Mouse (Mus musculus) subcutaneous adipose tissue, adult 2 months (tissue): ENCODE results near the gene Sdc4. TPM values are rescaled to one million over a fixed set of nuclear protein-coding genes. Genes with fewer than 3 reads are reported as not detected.

ENCODE experiments used
- polyA plus RNA-seq: library from polyadenylated mRNA; depleted of rRNA; stranded (reverse); fragments of >200 nt; gene quantifications from 2 replicates; pipeline ENCODE4 v1.2.3, GENCODE M21; 2012; ENCODE audit warnings: low replicate concordance; rRNA removed

Gene Sdc4
- polyA plus RNA-seq = 23.4 and 58.2 TPM in 2 replicates

GRCm38 (mm10) chr2:164443460-164444000 is at the start of gene Sdc4:
Gene Sdc4, minus strand, starts transcription at chr2:164443887.

GRCm38 (mm10) chr2:164485681-164486257 is 42.1 kb upstream of the Sdc4 start, which contains the start of gene Dbndd2:
Gene Dbndd2, plus strand, starts transcription at chr2:164486106.

GRCm38 (mm10) chr2:164473624-164474023 is 29.9 kb upstream of the Sdc4 start, which contains the start of gene Trp53tg5:
Gene Trp53tg5, minus strand, starts transcription at chr2:164473724.

GRCm38 (mm10) chr2:164460745-164461551 is 17.3 kb upstream of the Sdc4 start, which contains the start of gene Gm20458:
Gene Gm20458, plus strand, starts transcription at chr2:164460967.

GRCm38 (mm10) chr2:164456864-164457300 is 13.2 kb upstream of the Sdc4 start, which contains the start of gene Sys1:
Gene Sys1, plus strand, starts transcription at chr2:164456964.

GRCm38 (mm10) chr2:164405060-164405459 is 38.6 kb downstream of the Sdc4 start, which contains the start of gene Matn4:
Gene Matn4, minus strand, starts transcription at chr2:164405160.

GRCm38 (mm10) chr2:164402906-164403305 is 40.8 kb downstream of the Sdc4 start, which contains the start of gene Rbpjl:
Gene Rbpjl, plus strand, starts transcription at chr2:164403141.

GRCm38 (mm10) chr2:164389020-164389419 is 54.7 kb downstream of the Sdc4 start, which contains the start of gene Slpi:
Gene Slpi, minus strand, starts transcription at chr2:164389095.

Other genes with a start within 250 kb of the Sdc4 start
- not detected in 2 replicates for gene Wfdc15a, start 243.8 kb downstream of the Sdc4 start, polyA plus RNA-seq
- 18.1 TPM in 1 of 2 replicates, not detected in the other for gene Wfdc15b, start 222.2 kb downstream of the Sdc4 start, polyA plus RNA-seq
- gene Svs2, start 205.4 kb downstream of the Sdc4 start, polyA plus RNA-seq = 0.80 TPM in 1 of 2 replicates, not detected in the other
- 0.17 TPM in 1 of 2 replicates, not detected in the other for gene Svs3b, start 187.2 kb downstream of the Sdc4 start, polyA plus RNA-seq
- gene Svs4, start 165.4 kb downstream of the Sdc4 start, polyA plus RNA-seq = 2.5 TPM in 1 of 2 replicates, not detected in the other
- gene Svs3a, start 154.6 kb downstream of the Sdc4 start, polyA plus RNA-seq = 0.39 TPM in 1 of 2 replicates, not detected in the other
- gene Svs6, start 127.1 kb downstream of the Sdc4 start, polyA plus RNA-seq = not detected in 2 replicates
- 0.23 and 8.3 TPM in 2 replicates for gene Svs5, start 111.1 kb downstream of the Sdc4 start, polyA plus RNA-seq
- gene Slpi, start 54.8 kb downstream of the Sdc4 start, polyA plus RNA-seq = 12.5 and 17.4 TPM in 2 replicates
- gene Rbpjl, start 40.7 kb downstream of the Sdc4 start, polyA plus RNA-seq = not detected in 2 replicates
- gene Matn4, start 38.7 kb downstream of the Sdc4 start, polyA plus RNA-seq = 0.42 and 1.4 TPM in 2 replicates
- 92.6 and 114 TPM in 2 replicates for gene Sys1, start 13.1 kb upstream of the Sdc4 start, polyA plus RNA-seq
- gene Gm20458, start 17.1 kb upstream of the Sdc4 start, polyA plus RNA-seq = 9.2 and 40.8 TPM in 2 replicates
- not detected in 2 replicates for gene Trp53tg5, start 29.8 kb upstream of the Sdc4 start, polyA plus RNA-seq
- 55.8 and 81.1 TPM in 2 replicates for gene Dbndd2, start 42.2 kb upstream of the Sdc4 start, polyA plus RNA-seq
- 101 and 156 TPM in 2 replicates for gene Pigt, start 53.6 kb upstream of the Sdc4 start, polyA plus RNA-seq
- gene Wfdc2, start 118.5 kb upstream of the Sdc4 start, polyA plus RNA-seq = 0.20 and 463 TPM in 2 replicates
- gene Spint3, start 129.6 kb upstream of the Sdc4 start, polyA plus RNA-seq = 0.57 TPM in 1 of 2 replicates, not detected in the other
- 0.18 TPM in 1 of 2 replicates, not detected in the other for gene Wfdc6a, start 141.6 kb upstream of the Sdc4 start, polyA plus RNA-seq
- 0.98 TPM in 1 of 2 replicates, not detected in the other for gene Eppin, start 149.7 kb upstream of the Sdc4 start, polyA plus RNA-seq
- 0.24 TPM in 1 of 2 replicates, not detected in the other for gene Wfdc6b, start 169.6 kb upstream of the Sdc4 start, polyA plus RNA-seq
- gene Wfdc8, start 169.7 kb upstream of the Sdc4 start, polyA plus RNA-seq = 0.62 TPM in 1 of 2 replicates, not detected in the other
- 0.76 TPM in 1 of 2 replicates, not detected in the other for gene Wfdc16, start 194.9 kb upstream of the Sdc4 start, polyA plus RNA-seq
- 1.4 and 18.5 TPM in 2 replicates for gene Wfdc10, start 212.2 kb upstream of the Sdc4 start, polyA plus RNA-seq
- gene Wfdc9, start 212.7 kb upstream of the Sdc4 start, polyA plus RNA-seq = 0.30 TPM in 1 of 2 replicates, not detected in the other
- not detected in 2 replicates for gene Wfdc11, start 230.2 kb upstream of the Sdc4 start, polyA plus RNA-seq
- 0.11 and 2.3 TPM in 2 replicates for gene Wfdc13, start 241.2 kb upstream of the Sdc4 start, polyA plus RNA-seq